Mouse (Mus musculus): ENCODE results near the gene Hnrnpa3.

DNA sequence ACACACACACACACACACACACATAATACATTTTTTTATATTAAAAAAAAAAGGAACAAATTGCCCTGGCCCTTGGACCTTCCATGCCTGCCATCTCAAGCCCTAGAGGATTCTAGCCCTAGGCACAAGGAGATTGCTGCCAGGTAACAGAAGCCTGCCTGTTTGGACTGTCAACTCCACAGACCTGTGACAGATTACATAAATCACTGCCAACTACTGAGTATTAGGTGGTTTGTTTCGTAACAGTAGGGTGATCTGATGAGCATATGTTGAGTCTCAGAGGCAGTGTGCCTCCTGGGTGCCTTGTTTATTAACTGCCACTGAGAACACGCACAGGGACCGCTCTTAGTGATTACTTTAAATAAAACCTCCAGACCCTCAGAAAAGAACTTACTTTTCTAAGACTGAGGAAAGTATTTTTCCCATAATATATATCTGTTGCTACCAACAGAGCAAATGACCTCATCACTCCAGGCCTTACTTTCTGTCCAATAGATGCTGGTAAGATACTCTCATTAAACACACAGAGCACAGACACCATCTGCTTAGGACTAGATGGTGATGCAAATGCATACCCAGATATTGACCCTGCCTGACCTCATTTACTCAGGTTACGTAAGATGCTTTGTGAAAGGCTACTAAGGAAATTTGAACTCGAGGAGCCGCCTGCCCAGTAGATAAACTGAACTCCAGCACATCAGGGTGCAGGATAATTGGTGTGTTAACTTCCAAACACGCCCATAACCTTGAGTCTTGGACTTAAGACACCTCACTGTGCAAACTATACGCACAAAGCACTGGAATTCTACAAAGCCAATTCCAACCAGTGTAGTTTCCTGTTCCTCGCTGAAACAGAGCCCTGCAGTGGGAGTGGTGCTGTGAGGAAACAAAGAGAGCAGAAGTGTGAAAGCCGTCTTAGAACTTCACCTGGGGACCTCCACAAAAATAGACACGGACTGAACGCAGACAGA, 57.3 kb downstream of the Hnrnpa3 start:
- TF ChIP-seq GATA1 (IDR thresholded peaks at IDR 0.05; ENCODE audit: borderline replicate concordance, low read length) (no peak), FLI1 (IDR thresholded peaks at IDR 0.05; ENCODE audit: low read length) (no peak)

Data from megakaryocyte, embryonic 14.5 days (primary cell).